Mouse (Mus musculus) heart, embryonic 11.5 days (tissue): ENCODE data around the gene Odf3l1. TPM values are rescaled to one million over a fixed set of nuclear protein-coding genes. Genes with fewer than 3 reads are reported as not detected.

ENCODE experiments used
- ATAC-seq: fragments of 200-750 bp; cut with Nextera tagmentation; replicated peaks from 2 replicates; pipeline ENCODE4 v1.8.0; 2017; ENCODE audit warnings: moderate library complexity; ENCODE audit not compliant: insufficient number of reproducible peaks, low FRiP score, low TSS enrichment
- H3K27ac ChIP-seq: fragments of 300-500 bp; sonication (generic); 2 replicates; pipeline ENCODE4 v1.5.1; 2014; ENCODE audit warnings: mild to moderate bottlenecking, low read depth, low read length
- H3K27me3 ChIP-seq: fragments of 300-500 bp; sonication (generic); 2 replicates; pipeline ENCODE4 v1.6.1; 2014; ENCODE audit warnings: mild to moderate bottlenecking, low read length, mixed read lengths; ENCODE audit not compliant: control insufficient read depth, insufficient read depth
- H3K36me3 ChIP-seq: fragments of 300-500 bp; sonication (generic); 2 replicates; pipeline ENCODE4 v1.6.1; 2014; ENCODE audit warnings: mild to moderate bottlenecking, low read length, moderate library complexity, mixed read lengths; ENCODE audit not compliant: control insufficient read depth, insufficient read depth
- H3K4me1 ChIP-seq: fragments of 300-500 bp; sonication (generic); 2 replicates; pipeline ENCODE4 v1.6.1; 2014; ENCODE audit warnings: low read length; ENCODE audit not compliant: control insufficient read depth, insufficient read depth
- H3K4me2 ChIP-seq: fragments of 300-500 bp; sonication (generic); 2 replicates; pipeline ENCODE4 v1.6.1; 2014; ENCODE audit warnings: mild to moderate bottlenecking, moderate library complexity
- H3K4me3 ChIP-seq: fragments of 300-500 bp; sonication (generic); 2 replicates; pipeline ENCODE4 v1.5.1; 2014; ENCODE audit warnings: low read depth, low read length
- H3K9ac ChIP-seq: fragments of 300-500 bp; sonication (generic); 2 replicates; pipeline ENCODE4 v1.6.1; 2014; ENCODE audit warnings: mild to moderate bottlenecking, low read depth, low read length, moderate library complexity
- H3K9me3 ChIP-seq: fragments of 300-500 bp; sonication (generic); replicated peaks from 2 replicates; pipeline ENCODE4 v1.6.1; 2016; ENCODE audit warnings: low read length; ENCODE audit not compliant: control insufficient read depth
- WGBS: fragments of 180-500 bp; shearing (Covaris S2); extraction: QIAGEN DNeasy Blood & Tissue Kit; methylation state at CpG from one replicate; pipeline ENCODE4 v1.1.7; 2014; ENCODE audit not compliant: insufficient replicate concordance; 5-methylcytosine and 5-hydroxymethylcytosine counted together
- polyA plus RNA-seq: library from polyadenylated mRNA; unstranded; fragments of >200 nt; fragmentation: Nextera tagmentation; extraction: Ambion mirVana; gene quantifications from 2 replicates; pipeline ENCODE4 v1.2.1, GENCODE M21; 2014

Odf3l1 gene
- polyA plus RNA-seq, 1 experiment from 2014 or later, result 0.87 TPM

- Histone ChIP-seq H3K4me2 (no peak overlapping the region), H3K27ac (no peak overlapping the region), H3K9ac (no peak overlapping the region), H3K4me3 (no peak overlapping the region), H3K4me1 (no peaks in the 10 kb centered on the region), H3K36me3 (no peaks in the 10 kb centered on the region), H3K27me3 (peaks cover 29% of the 10 kb centered on the region), H3K9me3 (no peaks in the 10 kb centered on the region)
- 90% methylated on average over 7 of the region's 7 CpGs for WGBS
- no peak for ATAC-seq
These were observed 61.3 kb downstream of the Odf3l1 start for GRCm38 (mm10) chr9:56803146-56803545.

Other genes with a start within 250 kb of the Odf3l1 start
- gene Lingo1, start 68.2 kb downstream of the Odf3l1 start, polyA plus RNA-seq, result 2.2 and 2.4 TPM in 2 replicates
- 18.6 and 22.0 TPM in 2 replicates for gene Cspg4, start 354 bp upstream of the Odf3l1 start, polyA plus RNA-seq
- 4.5 and 5.2 TPM in 2 replicates for gene Snx33, start 63.7 kb upstream of the Odf3l1 start, polyA plus RNA-seq
- 65.6 and 66.0 TPM in 2 replicates for gene Imp3, start 72.8 kb upstream of the Odf3l1 start, polyA plus RNA-seq
- gene Snupn, start 86.2 kb upstream of the Odf3l1 start, polyA plus RNA-seq, result 19.0 and 21.6 TPM in 2 replicates
- 21.9 and 22.0 TPM in 2 replicates for gene Ptpn9, start 130.2 kb upstream of the Odf3l1 start, polyA plus RNA-seq
- 34.4 TPM in 2 replicates for gene Sin3a, start 207.4 kb upstream of the Odf3l1 start, polyA plus RNA-seq